Mouse (Mus musculus) limb, embryonic 12.5 days (tissue): ENCODE measurements around the gene Gm11437. TPM values are rescaled to one million over a fixed set of nuclear protein-coding genes. Genes with fewer than 3 reads are reported as not detected.

Experiments used
- ATAC-seq: fragments of 200-750 bp; cut with Nextera tagmentation; 2 replicates; pipeline ENCODE4 v1.8.0; 2017; ENCODE audit warnings: low read depth, moderate TSS enrichment; ENCODE audit not compliant: insufficient number of reproducible peaks, insufficient read depth, low FRiP score, low TSS enrichment
- H3K27ac ChIP-seq: fragments of 300-500 bp; sonication (generic); 2 replicates; pipeline ENCODE4 v1.5.1; 2016; ENCODE audit warnings: mild to moderate bottlenecking, moderate library complexity
- H3K27me3 ChIP-seq: fragments of 300-500 bp; sonication (generic); 2 replicates; pipeline ENCODE4 v1.6.1; 2016; ENCODE audit warnings: mild to moderate bottlenecking, moderate library complexity
- H3K36me3 ChIP-seq: fragments of 300-500 bp; sonication (generic); 2 replicates; pipeline ENCODE4 v1.6.1; 2016; ENCODE audit warnings: mild to moderate bottlenecking, moderate library complexity
- H3K4me1 ChIP-seq: fragments of 300-500 bp; sonication (generic); replicated peaks from 2 replicates; pipeline ENCODE4 v1.6.1; 2016
- H3K4me2 ChIP-seq: fragments of 300-500 bp; sonication (generic); 2 replicates; pipeline ENCODE4 v1.6.1; 2016; ENCODE audit warnings: mild to moderate bottlenecking, moderate library complexity
- H3K4me3 ChIP-seq: fragments of 300-500 bp; sonication (generic); replicated peaks from 2 replicates; pipeline ENCODE4 v1.5.1; 2016; ENCODE audit warnings: mild to moderate bottlenecking
- H3K9ac ChIP-seq: fragments of 300-500 bp; sonication (generic); replicated peaks from 2 replicates; pipeline ENCODE4 v1.6.1; 2016; ENCODE audit warnings: mild to moderate bottlenecking, moderate library complexity
- H3K9me3 ChIP-seq: fragments of 300-500 bp; sonication (generic); 2 replicates; pipeline ENCODE4 v1.6.1; 2016; ENCODE audit warnings: mild to moderate bottlenecking, moderate library complexity
- WGBS: fragments of 180-500 bp; shearing (Covaris S2); methylation state at CpG from one replicate; pipeline ENCODE4 v1.1.7; 2016; 5-methylcytosine and 5-hydroxymethylcytosine counted together
- polyA plus RNA-seq: library from polyadenylated mRNA; unstranded; fragments of >200 nt; fragmentation: Nextera tagmentation; extraction: Ambion mirVana; gene quantifications from 2 replicates; pipeline ENCODE4 v1.2.1, GENCODE M21; 2016

Gm11437 gene
- polyA plus RNA-seq, 1 experiment from 2014 or later: not detected

- no peak overlapping the region for H3K9ac ChIP-seq
- no peaks in the 10 kb centered on the region for H3K36me3 ChIP-seq
- H3K4me3 ChIP-seq: no peak overlapping the region
- no peaks in the 10 kb centered on the region for H3K4me1 ChIP-seq
- no peak overlapping the region for H3K27ac ChIP-seq
- no peak for ATAC-seq
- no peaks in the 10 kb centered on the region for H3K9me3 ChIP-seq
- H3K4me2 ChIP-seq: no peak overlapping the region
- H3K27me3 ChIP-seq: no peaks in the 10 kb centered on the region
- WGBS: 51% methylated on average over 2 of the region's 2 CpGs
These were observed 25.5 kb downstream of the Gm11437 start for GRCm38 (mm10) chr11:84141752-84142151.

GRCm38 (mm10) chr11:84136453-84136852 is 30.8 kb downstream of the Gm11437 start:
- no peaks in the 10 kb centered on the region for H3K9me3 ChIP-seq
- no peaks in the 10 kb centered on the region for H3K4me1 ChIP-seq
- no peaks in the 10 kb centered on the region for H3K36me3 ChIP-seq
- no peak overlapping the region for H3K9ac ChIP-seq
- no peak overlapping the region for H3K27ac ChIP-seq
- no peaks in the 10 kb centered on the region for H3K27me3 ChIP-seq
- no peak for ATAC-seq
- no peak overlapping the region for H3K4me2 ChIP-seq
- no peak overlapping the region for H3K4me3 ChIP-seq
- 82% methylated on average over 3 of the region's 3 CpGs for WGBS

- H3K9me3 ChIP-seq: no peaks in the 10 kb centered on the region
- WGBS: 89% methylated on average over 2 of the region's 2 CpGs
- no peak overlapping the region for H3K9ac ChIP-seq
- no peak overlapping the region for H3K27ac ChIP-seq
- no peaks in the 10 kb centered on the region for H3K36me3 ChIP-seq
- 0 out of 2 replicates have a peak, but pooled peaks cover 3% of the 10 kb centered on the region for H3K4me1 ChIP-seq
- H3K4me2 ChIP-seq: no peak overlapping the region
- ATAC-seq: no peak
- H3K27me3 ChIP-seq: no peaks in the 10 kb centered on the region
- H3K4me3 ChIP-seq: no peak overlapping the region
These were observed 32.9 kb downstream of the Gm11437 start for GRCm38 (mm10) chr11:84134331-84134860.

- peaks cover 23% of the 10 kb centered on the region for H3K36me3 ChIP-seq
- peak overlapping the region; percentile 78 for H3K4me2 ChIP-seq
- H3K4me3 ChIP-seq: peak overlapping the region; percentile 83
- H3K27me3 ChIP-seq: no peaks in the 10 kb centered on the region
- ATAC-seq: peak; percentile 55
- H3K9me3 ChIP-seq: no peaks in the 10 kb centered on the region
- peak overlapping the region; percentile 84; the same call in 1 of the 2 replicates for H3K9ac ChIP-seq
- 7% methylated on average over 11 of the region's 11 CpGs for WGBS
- H3K27ac ChIP-seq: 0 out of 2 replicates have a peak overlapping the region, but pooled peaks have one; percentile 76
- H3K4me1 ChIP-seq: 0 out of 2 replicates have a peak, but pooled peaks cover 6% of the 10 kb centered on the region
These were observed 37.5 kb downstream of the Gm11437 start for GRCm38 (mm10) chr11:84129799-84130185.

GRCm38 (mm10) chr11:84128943-84129798 is 38.1 kb downstream of the Gm11437 start, which contains the start of the genes Tada2a and Acaca:
TSS of gene Tada2a (minus strand) at chr11:84129600.
TSS of gene Acaca (plus strand) at chr11:84129672.
- 0 out of 2 replicates have a peak, but pooled peaks cover 6% of the 10 kb centered on the region for H3K4me1 ChIP-seq
- H3K9ac ChIP-seq: peak within 1 kb of the TSS; percentile 84
- H3K4me3 ChIP-seq: peak within 1 kb of the TSS; percentile 83
- WGBS: under 1% methylated on average over 80 of the region's 83 CpGs
- H3K27me3 ChIP-seq: no peaks in the 10 kb centered on the region
- ATAC-seq: peak; percentile 83
- H3K36me3 ChIP-seq: peaks cover 29% of the 10 kb centered on the region
- peak within 1 kb of the TSS; percentile 76; the same call in 1 of the 2 replicates for H3K27ac ChIP-seq
- H3K9me3 ChIP-seq: no peaks in the 10 kb centered on the region
- peak within 1 kb of the TSS; percentile 78 for H3K4me2 ChIP-seq

- no peak overlapping the region for H3K27ac ChIP-seq
- H3K4me2 ChIP-seq: peak overlapping the region; percentile 78; the same call in 1 of the 2 replicates
- H3K4me3 ChIP-seq: no peak overlapping the region
- H3K9me3 ChIP-seq: no peaks in the 10 kb centered on the region
- H3K9ac ChIP-seq: no peak overlapping the region
- H3K4me1 ChIP-seq: 0 out of 2 replicates have a peak, but pooled peaks cover 6% of the 10 kb centered on the region
- H3K27me3 ChIP-seq: no peaks in the 10 kb centered on the region
- WGBS: 84% methylated on average over 4 of the region's 4 CpGs
- H3K36me3 ChIP-seq: peaks cover 36% of the 10 kb centered on the region
- no peak for ATAC-seq
These were observed 39.3 kb downstream of the Gm11437 start for GRCm38 (mm10) chr11:84127977-84128376.

- Histone ChIP-seq H3K9me3 (no peaks in the 10 kb centered on the region), H3K27ac (no peak overlapping the region), H3K9ac (no peak overlapping the region), H3K4me3 (no peak overlapping the region), H3K27me3 (no peaks in the 10 kb centered on the region), H3K4me2 (no peak overlapping the region), H3K36me3 (peaks cover 92% of the 10 kb centered on the region), H3K4me1 (no peaks in the 10 kb centered on the region)
- WGBS: 87% methylated on average over 12 of the region's 12 CpGs
- no peak for ATAC-seq
These were observed 46.0 kb downstream of the Gm11437 start for GRCm38 (mm10) chr11:84121051-84121956.

GRCm38 (mm10) chr11:84117431-84117830 is 49.8 kb downstream of the Gm11437 start:
- Histone ChIP-seq H3K4me2 (no peak overlapping the region), H3K9ac (no peak overlapping the region), H3K27ac (no peak overlapping the region), H3K4me3 (no peak overlapping the region), H3K27me3 (no peaks in the 10 kb centered on the region), H3K9me3 (no peaks in the 10 kb centered on the region), H3K4me1 (no peaks in the 10 kb centered on the region), H3K36me3 (peaks cover 82% of the 10 kb centered on the region)
- WGBS: 88% methylated on average over 4 of the region's 4 CpGs
- no peak for ATAC-seq

- WGBS: 75% methylated on average over 2 of the region's 2 CpGs
These were observed 51.1 kb downstream of the Gm11437 start for GRCm38 (mm10) chr11:84116221-84116620.

GRCm38 (mm10) chr11:84115646-84116045 is 51.6 kb downstream of the Gm11437 start:
- Histone ChIP-seq H3K27me3 (no peaks in the 10 kb centered on the region), H3K36me3 (peaks cover 76% of the 10 kb centered on the region), H3K9me3 (no peaks in the 10 kb centered on the region), H3K4me1 (no peaks in the 10 kb centered on the region), H3K4me2 (no peak overlapping the region), H3K9ac (no peak overlapping the region), H3K4me3 (no peak overlapping the region), H3K27ac (no peak overlapping the region)
- 79% methylated on average over 9 of the region's 9 CpGs for WGBS
- no peak for ATAC-seq

More at GRCm38 (mm10) chr11:84116221-84116620, 51.1 kb downstream of the Gm11437 start:
- Histone ChIP-seq H3K36me3 (peaks cover 78% of the 10 kb centered on the region), H3K4me1 (no peaks in the 10 kb centered on the region), H3K4me3 (no peak overlapping the region), H3K27me3 (no peaks in the 10 kb centered on the region), H3K27ac (no peak overlapping the region), H3K4me2 (no peak overlapping the region), H3K9ac (no peak overlapping the region), H3K9me3 (no peaks in the 10 kb centered on the region)
- ATAC-seq: no peak
